8 mouse cellular contexts compared by ENCODE assay signal in the genomic region with DNA sequence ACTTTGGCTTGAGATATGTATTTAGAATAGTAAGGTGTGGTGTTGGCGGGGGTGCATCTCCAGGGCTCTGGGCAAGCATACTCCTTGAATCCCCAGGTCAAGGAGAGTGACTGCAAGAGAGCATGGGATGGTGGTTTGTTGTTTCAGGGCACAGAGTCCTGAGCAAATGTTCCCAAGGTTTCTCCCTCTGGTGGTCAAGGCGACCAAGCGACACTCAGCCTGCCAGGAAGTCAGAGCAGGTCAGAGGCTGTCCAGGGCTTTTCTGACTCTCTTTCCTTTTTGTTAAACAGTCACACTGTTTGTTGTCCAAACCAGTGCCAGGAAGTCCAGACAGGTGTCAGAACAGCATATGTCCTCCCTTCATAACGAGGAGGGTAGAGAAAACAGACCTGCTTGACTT. TPM values are rescaled to one million over a fixed set of nuclear protein-coding genes. Genes with fewer than 3 reads are reported as not detected.
DNase-seq lines count a peak whose midpoint lies in the region; ATAC-seq and TF ChIP-seq lines count a peak whose summit lies in the region.
"Had no signal": no experiment of that assay in that cellular context is flagged by ENCODE, and none has a peak within 500 bp of the region (broad histone marks: within the 10 kb centered on the region; RNA-seq: fewer than 3 reads in every experiment).

A gene (minus strand): TSS at position 145 of the 400 bp plus-strand sequence.

- H3K27ac ChIP-seq in intestine, postnatal 0 days (ENCODE audit: low read depth, low read length) = no peak within 1 kb of the TSS
- H3K27ac ChIP-seq in intestine, embryonic 15.5 days = no peak within 1 kb of the TSS
- no peak within 1 kb of the TSS for H3K27ac ChIP-seq in cerebellum, adult 2 months (ENCODE audit: insufficient read depth, low read length)
- H3K27ac ChIP-seq in limb, embryonic 11.5 days (replicated peaks; ENCODE audit: low read depth, low read length) = no peak within 1 kb of the TSS

- no peak for DNase-seq in Patski (ENCODE audit: low read depth, low spot score)
- DNase-seq in cerebellum, adult 2 months = peak; percentile 12 to 13
- peak; percentile 31 for DNase-seq in limb, embryonic 11.5 days (ENCODE audit: low spot score)
- no peak for DNase-seq in layer of hippocampus, postnatal 36 days
- DNase-seq in left cerebral cortex, postnatal 4 days = no peak

- CTCF ChIA-PET in Patski (lab: Charles Lee) = interaction anchor here (1.2 kb wide), 1 partner anchor 11 kb away, joined by 3 read pairs; no protein-coding TSS in a partner anchor

- no peak within 1 kb of the TSS for H3K9ac ChIP-seq in intestine, postnatal 0 days (ENCODE audit: low read depth, low read length)
- no peak within 1 kb of the TSS for H3K9ac ChIP-seq in intestine, embryonic 15.5 days
- H3K9ac ChIP-seq in limb, embryonic 11.5 days (ENCODE audit: low read length) = no peak within 1 kb of the TSS

- ATAC-seq in intestine, postnatal 0 days = no peak
- no peak for ATAC-seq in intestine, embryonic 15.5 days
- ATAC-seq in Patski = no peak
- ATAC-seq in limb, embryonic 11.5 days (ENCODE audit: insufficient number of reproducible peaks, low FRiP score, low TSS enrichment, low read depth) = no peak

- H3K27me3 ChIP-seq in intestine, postnatal 0 days (replicated peaks; ENCODE audit: control insufficient read depth, insufficient read depth, low read length) = no peaks in the 10 kb centered on the region
- no peaks in the 10 kb centered on the region for H3K27me3 ChIP-seq in intestine, embryonic 15.5 days (replicated peaks)
- no peaks in the 10 kb centered on the region for H3K27me3 ChIP-seq in Patski
- H3K27me3 ChIP-seq in cerebellum, adult 2 months (ENCODE audit: control insufficient read depth, insufficient read depth, low read length) = no peaks in the 10 kb centered on the region
- H3K27me3 ChIP-seq in limb, embryonic 11.5 days (ENCODE audit: control insufficient read depth, insufficient read depth, low read length) = no peaks in the 10 kb centered on the region

- H3K9me3 ChIP-seq in intestine, postnatal 0 days (ENCODE audit: control insufficient read depth) = no peaks in the 10 kb centered on the region
- H3K9me3 ChIP-seq in intestine, embryonic 15.5 days = no peaks in the 10 kb centered on the region
- H3K9me3 ChIP-seq in limb, embryonic 11.5 days (ENCODE audit: control insufficient read depth, low read length) = no peaks in the 10 kb centered on the region

- POLR2A ChIA-PET in Patski (lab: Charles Lee) = no interaction called here

- intact Hi-C loops in left cerebral cortex, postnatal 4 days (cut with DNase I) = no loop called here

- in situ Hi-C loops in Patski (cut with MboI; ENCODE audit: low pct_unique_long_range_greater_than_20kb) = no loop called here

- H3K4me1 ChIP-seq in intestine, postnatal 0 days (replicated peaks; ENCODE audit: control insufficient read depth, insufficient read depth, low read length) = no peaks in the 10 kb centered on the region
- H3K4me1 ChIP-seq in intestine, embryonic 15.5 days (replicated peaks) = no peaks in the 10 kb centered on the region
- H3K4me1 ChIP-seq in cerebellum, adult 2 months (ENCODE audit: control insufficient read depth, insufficient read depth, low read length) = no peaks in the 10 kb centered on the region
- no peaks in the 10 kb centered on the region for H3K4me1 ChIP-seq in limb, embryonic 11.5 days (ENCODE audit: control insufficient read depth, insufficient read depth, low read length)

- no peaks in the 10 kb centered on the region for H3K36me3 ChIP-seq in intestine, postnatal 0 days (ENCODE audit: control insufficient read depth, insufficient read depth)
- H3K36me3 ChIP-seq in intestine, embryonic 15.5 days = no peaks in the 10 kb centered on the region
- no peaks in the 10 kb centered on the region for H3K36me3 ChIP-seq in limb, embryonic 11.5 days (ENCODE audit: control insufficient read depth, insufficient read depth, low read length)

- H3K4me2 ChIP-seq in intestine, postnatal 0 days (replicated peaks; ENCODE audit: low read depth) = no peak within 1 kb of the TSS
- H3K4me2 ChIP-seq in intestine, embryonic 15.5 days (replicated peaks) = no peak within 1 kb of the TSS
- no peak within 1 kb of the TSS for H3K4me2 ChIP-seq in limb, embryonic 11.5 days (ENCODE audit: low read depth, severe bottlenecking)

- no peak for TF ChIP-seq POLR2A in cerebellum, adult 2 months (IDR thresholded peaks at IDR 0.05; ENCODE audit: borderline replicate concordance, insufficient read depth, low read length)

- H3K4me3 ChIP-seq in intestine, postnatal 0 days (ENCODE audit: low read depth, low read length) = no peak within 1 kb of the TSS
- no peak within 1 kb of the TSS for H3K4me3 ChIP-seq in intestine, embryonic 15.5 days (replicated peaks)
- no peak within 1 kb of the TSS for H3K4me3 ChIP-seq in cerebellum, adult 2 months (replicated peaks; ENCODE audit: insufficient read depth, low read depth, low read length)
- no peak within 1 kb of the TSS for H3K4me3 ChIP-seq in limb, embryonic 11.5 days (ENCODE audit: low read depth, low read length)

- 56% methylated on average over 4 of the region's 4 CpGs for WGBS in intestine, postnatal 0 days
- 55% methylated on average over 4 of the region's 4 CpGs for WGBS in intestine, embryonic 15.5 days
- 41% methylated on average over 4 of the region's 4 CpGs for WGBS in cerebellum, adult 2 months
- WGBS in limb, embryonic 11.5 days = 56% methylated on average over 4 of the region's 4 CpGs

- peak; percentile 61 for TF ChIP-seq CTCF in intestine, postnatal 0 days (IDR thresholded peaks at IDR 0.05; ENCODE audit: low read depth)
- peak; percentile 55 for TF ChIP-seq CTCF in Patski (IDR thresholded peaks at IDR 0.05)
- peak; percentile 48; the same call in 1 of the 2 replicates for TF ChIP-seq CTCF in cerebellum, adult 2 months (IDR thresholded peaks at IDR 0.05; ENCODE audit: borderline replicate concordance, insufficient read depth, low read depth, low read length)

RNA-seq across cellular contexts. Expression of the gene that starts here (rescaled TPM):
- not detected in 2 replicates for polyA plus RNA-seq in intestine, postnatal 0 days (2015; fragmentation: Nextera tagmentation; extraction: Ambion mirVana)
- not detected in 2 replicates for polyA plus RNA-seq in intestine, embryonic 15.5 days (2015; fragmentation: Nextera tagmentation; extraction: Ambion mirVana)
- polyA plus RNA-seq in Patski (2021) = not detected
- polyA plus RNA-seq in cerebellum, adult 2 months (2012; rRNA removed) = 0.67 and 0.74 TPM in 2 replicates
- polyA plus RNA-seq in limb, embryonic 11.5 days (2014; fragmentation: Nextera tagmentation; extraction: Ambion mirVana) = 0.16 TPM in 1 of 2 replicates, not detected in the other
- under 1 TPM; 0.20 to 0.25 TPM for total RNA-seq in layer of hippocampus, postnatal 36 days (2021)
- under 1 TPM in 1 of 2 experiments, not detected in 1; 0.44 TPM for total RNA-seq in left cerebral cortex, postnatal 4 days (2021)
- total RNA-seq: megakaryocyte-erythroid progenitor cell, adult 5-6 weeks had no signal

Comparison
In these comparisons a context has a peak if more than half of its experiments do, and no peak if none do; other contexts are left out.
1. Peak in DNase-seq in cerebellum, adult 2 months; RNA of the gene not detected or under 1 TPM.
2. Peak in DNase-seq in limb, embryonic 11.5 days; RNA of the gene not detected or under 1 TPM.